Mouse (Mus musculus): ENCODE results near the gene Entr1. TPM values are rescaled to one million over a fixed set of nuclear protein-coding genes. Genes with fewer than 3 reads are reported as not detected.

Gene Entr1
- 52.6 and 58.9 TPM in 2 replicates for polyA plus RNA-seq (2015; fragmentation: Nextera tagmentation; extraction: Ambion mirVana)

GRCm38 (mm10) chr2:26389154-26389690 lies at the start of gene Entr1, which contains the start of gene Pmpca:
TSS of gene Entr1 (minus strand) at chr2:26389316.
TSS of gene Pmpca (plus strand) at chr2:26389339.
- WGBS: under 1% methylated on average over 60 of the region's 60 CpGs
- ATAC-seq (ENCODE audit: low FRiP score, low TSS enrichment) (peak; percentile 92), DNase-seq (ENCODE audit: low spot score) (peak; percentile 89)
- peaks cover 43% of the 10 kb centered on the region for H3K36me3 ChIP-seq (ENCODE audit: control insufficient read depth, insufficient read depth, low read length)
- no peaks in the 10 kb centered on the region for H3K9me3 ChIP-seq (ENCODE audit: control insufficient read depth, low read length)
- H3K4me3 ChIP-seq (ENCODE audit: low read depth, low read length): peak within 1 kb of the TSS; percentile 97
- TF ChIP-seq CTCF (IDR thresholded peaks at IDR 0.05; ENCODE audit: low read depth) (no peak), EP300 (optimal IDR thresholded peaks at IDR 0.05) (no peak)
- H3K27ac ChIP-seq (replicated peaks): peak within 1 kb of the TSS; percentile 69
- H3K4me1 ChIP-seq (replicated peaks; ENCODE audit: control insufficient read depth, insufficient read depth): no peaks in the 10 kb centered on the region
- peak within 1 kb of the TSS; percentile 94 for H3K9ac ChIP-seq (ENCODE audit: low read length)
- H3K4me2 ChIP-seq (replicated peaks; ENCODE audit: low read depth): peak within 1 kb of the TSS; percentile 96
- no peaks in the 10 kb centered on the region for H3K27me3 ChIP-seq (ENCODE audit: control insufficient read depth, insufficient read depth, low read length)

- Histone ChIP-seq H3K9me3 (ENCODE audit: control insufficient read depth, low read length) (no peaks in the 10 kb centered on the region), H3K27ac (replicated peaks) (no peak overlapping the region), H3K9ac (ENCODE audit: low read length) (no peak overlapping the region), H3K4me1 (replicated peaks; ENCODE audit: control insufficient read depth, insufficient read depth) (no peaks in the 10 kb centered on the region), H3K27me3 (ENCODE audit: control insufficient read depth, insufficient read depth, low read length) (no peaks in the 10 kb centered on the region), H3K4me2 (replicated peaks; ENCODE audit: low read depth) (no peak overlapping the region), H3K4me3 (ENCODE audit: low read depth, low read length) (no peak overlapping the region), H3K36me3 (ENCODE audit: control insufficient read depth, insufficient read depth, low read length) (peaks cover 40% of the 10 kb centered on the region)
- no peak for TF ChIP-seq EP300 (optimal IDR thresholded peaks at IDR 0.05)
- TF ChIP-seq CTCF (IDR thresholded peaks at IDR 0.05; ENCODE audit: low read depth): no peak
- 83% methylated on average over 7 of the region's 7 CpGs for WGBS
- ATAC-seq (ENCODE audit: low FRiP score, low TSS enrichment) (no peak), DNase-seq (ENCODE audit: low spot score) (no peak)
Observed at GRCm38 (mm10) chr2:26438373-26438772, 49.3 kb upstream of the Entr1 start.

- Histone ChIP-seq H3K27ac (replicated peaks) (no peak overlapping the region), H3K36me3 (ENCODE audit: control insufficient read depth, insufficient read depth, low read length) (peaks cover 40% of the 10 kb centered on the region), H3K4me2 (replicated peaks; ENCODE audit: low read depth) (no peak overlapping the region), H3K9ac (ENCODE audit: low read length) (no peak overlapping the region), H3K9me3 (ENCODE audit: control insufficient read depth, low read length) (no peaks in the 10 kb centered on the region), H3K4me1 (replicated peaks; ENCODE audit: control insufficient read depth, insufficient read depth) (no peaks in the 10 kb centered on the region), H3K4me3 (ENCODE audit: low read depth, low read length) (no peak overlapping the region), H3K27me3 (ENCODE audit: control insufficient read depth, insufficient read depth, low read length) (no peaks in the 10 kb centered on the region)
- WGBS: 50% methylated on average over 4 of the region's 4 CpGs
- DNase-seq (ENCODE audit: low spot score) (no peak), ATAC-seq (ENCODE audit: low FRiP score, low TSS enrichment) (no peak)
- TF ChIP-seq EP300 (optimal IDR thresholded peaks at IDR 0.05) (no peak), CTCF (IDR thresholded peaks at IDR 0.05; ENCODE audit: low read depth) (no peak)
Observed at GRCm38 (mm10) chr2:26437221-26437620, 48.1 kb upstream of the Entr1 start.

GRCm38 (mm10) chr2:26434791-26435572 lies 45.9 kb upstream of the Entr1 start:
- Histone ChIP-seq H3K4me3 (ENCODE audit: low read depth, low read length) (no peak overlapping the region), H3K9ac (ENCODE audit: low read length) (no peak overlapping the region), H3K36me3 (ENCODE audit: control insufficient read depth, insufficient read depth, low read length) (peaks cover 31% of the 10 kb centered on the region), H3K27ac (replicated peaks) (no peak overlapping the region), H3K9me3 (ENCODE audit: control insufficient read depth, low read length) (no peaks in the 10 kb centered on the region), H3K27me3 (ENCODE audit: control insufficient read depth, insufficient read depth, low read length) (no peaks in the 10 kb centered on the region), H3K4me1 (replicated peaks; ENCODE audit: control insufficient read depth, insufficient read depth) (no peaks in the 10 kb centered on the region), H3K4me2 (replicated peaks; ENCODE audit: low read depth) (no peak overlapping the region)
- TF ChIP-seq EP300 (optimal IDR thresholded peaks at IDR 0.05) (no peak), CTCF (IDR thresholded peaks at IDR 0.05; ENCODE audit: low read depth) (no peak)
- no peak for DNase-seq (ENCODE audit: low spot score)
- WGBS: 88% methylated on average over 7 of the region's 7 CpGs
- ATAC-seq (ENCODE audit: low FRiP score, low TSS enrichment): no peak

- Histone ChIP-seq H3K4me2 (replicated peaks; ENCODE audit: low read depth) (no peak overlapping the region), H3K4me1 (replicated peaks; ENCODE audit: control insufficient read depth, insufficient read depth) (no peaks in the 10 kb centered on the region), H3K36me3 (ENCODE audit: control insufficient read depth, insufficient read depth, low read length) (peaks cover 43% of the 10 kb centered on the region), H3K9ac (ENCODE audit: low read length) (no peak overlapping the region), H3K27ac (replicated peaks) (no peak overlapping the region), H3K4me3 (ENCODE audit: low read depth, low read length) (no peak overlapping the region), H3K27me3 (ENCODE audit: control insufficient read depth, insufficient read depth, low read length) (no peaks in the 10 kb centered on the region), H3K9me3 (ENCODE audit: control insufficient read depth, low read length) (no peaks in the 10 kb centered on the region)
- TF ChIP-seq EP300 (optimal IDR thresholded peaks at IDR 0.05) (no peak), CTCF (IDR thresholded peaks at IDR 0.05; ENCODE audit: low read depth) (peak; percentile 12; the same call in 1 of the 2 replicates)
- ATAC-seq (ENCODE audit: low FRiP score, low TSS enrichment) (no peak), DNase-seq (ENCODE audit: low spot score) (no peak)
- 94% methylated on average over 5 of the region's 5 CpGs for WGBS
Observed at GRCm38 (mm10) chr2:26429851-26430250, 40.7 kb upstream of the Entr1 start.

- WGBS: 96% methylated on average over 2 of the region's 2 CpGs
- DNase-seq (ENCODE audit: low spot score): no peak
Observed at GRCm38 (mm10) chr2:26424541-26424940, 35.4 kb upstream of the Entr1 start.

More at GRCm38 (mm10) chr2:26424541-26424940, 35.4 kb upstream of the Entr1 start:
- Histone ChIP-seq H3K4me3 (ENCODE audit: low read depth, low read length) (no peak overlapping the region), H3K4me1 (replicated peaks; ENCODE audit: control insufficient read depth, insufficient read depth) (no peaks in the 10 kb centered on the region), H3K9ac (ENCODE audit: low read length) (no peak overlapping the region), H3K27me3 (ENCODE audit: control insufficient read depth, insufficient read depth, low read length) (no peaks in the 10 kb centered on the region), H3K27ac (replicated peaks) (no peak overlapping the region), H3K4me2 (replicated peaks; ENCODE audit: low read depth) (no peak overlapping the region), H3K9me3 (ENCODE audit: control insufficient read depth, low read length) (no peaks in the 10 kb centered on the region), H3K36me3 (ENCODE audit: control insufficient read depth, insufficient read depth, low read length) (peaks cover 63% of the 10 kb centered on the region)
- no peak for TF ChIP-seq EP300 (optimal IDR thresholded peaks at IDR 0.05)
- TF ChIP-seq CTCF (IDR thresholded peaks at IDR 0.05; ENCODE audit: low read depth): no peak
- no peak for ATAC-seq (ENCODE audit: low FRiP score, low TSS enrichment)

Data from stomach, postnatal 0 days (tissue).